Mouse (Mus musculus): ENCODE data around the gene Ifnlr1.
"Not testable (repeated sequence)": the region's sequence is repeated elsewhere in the genome, so short reads cannot be mapped to it uniquely, and the experiment has no call there.

Gene Ifnlr1

GRCm38 (mm10) chr4:135686568-135686953 is 474 bp downstream of the Ifnlr1 start:
- DNase-seq (ENCODE audit: low spot score): no peak

- DNase-seq (ENCODE audit: low spot score): no peak
Measured at GRCm38 (mm10) chr4:135689797-135690196, 3.7 kb downstream of the Ifnlr1 start.

- DNase-seq (ENCODE audit: low spot score): no peak
Measured at GRCm38 (mm10) chr4:135690241-135690640, 4.2 kb downstream of the Ifnlr1 start.

- DNase-seq (ENCODE audit: low spot score): no peak
Measured at GRCm38 (mm10) chr4:135692916-135693315, 6.8 kb downstream of the Ifnlr1 start.

DNA sequence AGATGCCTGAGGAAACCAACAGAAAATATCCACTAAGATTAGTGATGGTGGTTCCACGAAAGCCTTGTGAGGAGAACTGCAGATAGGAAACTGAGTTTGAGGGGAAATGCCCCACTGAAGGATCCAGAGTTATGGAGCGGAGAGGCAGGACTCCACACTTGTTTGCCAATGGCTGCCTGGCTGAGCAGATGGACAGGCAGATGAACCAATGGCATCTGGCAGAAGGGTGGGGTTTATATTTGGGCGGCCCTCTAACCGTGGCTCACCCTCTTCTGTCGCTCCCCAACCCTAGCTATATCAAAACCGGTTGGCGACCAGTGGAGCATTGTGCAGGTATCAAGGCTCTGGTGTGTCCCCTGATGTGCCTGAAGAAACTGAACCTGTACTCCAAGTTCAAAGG is 12.4 kb downstream of the Ifnlr1 start:
- DNase-seq (ENCODE audit: low spot score): no peak

- DNase-seq (ENCODE audit: low spot score): no peak
Measured at GRCm38 (mm10) chr4:135703497-135703896, 17.4 kb downstream of the Ifnlr1 start.

DNA sequence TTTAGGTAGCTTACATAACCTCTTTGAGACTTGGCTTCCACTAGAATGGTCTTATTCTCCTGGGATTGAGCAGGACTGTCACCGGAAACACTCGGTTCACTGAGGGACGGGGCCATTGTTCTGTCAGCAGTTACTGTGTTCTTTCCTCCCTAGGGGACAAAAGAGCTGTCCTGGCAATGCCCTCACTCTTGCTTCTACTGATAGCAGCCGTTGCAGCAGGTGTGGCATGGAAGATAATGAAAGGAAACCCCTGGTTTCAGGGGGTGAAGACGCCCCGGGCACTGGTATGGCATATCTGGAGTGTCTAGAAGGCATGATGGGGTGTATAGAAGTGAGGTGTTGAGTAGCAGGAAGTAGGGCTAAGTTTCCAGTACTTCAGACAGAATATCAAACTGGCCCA is 17.9 kb downstream of the Ifnlr1 start:
- no peak for DNase-seq (ENCODE audit: low spot score)

DNA sequence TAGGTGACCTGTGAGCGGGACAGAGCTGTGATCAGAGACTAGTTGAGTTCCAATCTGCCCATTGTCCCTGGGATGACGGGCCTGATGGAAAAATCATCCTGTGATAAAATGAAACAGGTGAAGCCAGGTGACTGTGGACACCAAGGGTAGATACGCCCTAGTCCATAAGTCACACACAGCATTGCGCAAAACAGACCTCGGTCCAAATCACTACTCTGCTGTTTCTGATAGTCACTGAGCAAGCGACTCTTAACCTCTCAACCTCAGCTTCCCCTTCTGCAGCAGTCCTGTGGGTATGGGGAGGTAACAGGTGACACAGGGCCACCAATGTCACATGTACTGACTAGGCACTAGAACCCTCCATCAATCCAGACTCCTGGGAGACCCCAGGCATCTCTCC is 20.0 kb downstream of the Ifnlr1 start:
- no peak for DNase-seq (ENCODE audit: low spot score)

DNA sequence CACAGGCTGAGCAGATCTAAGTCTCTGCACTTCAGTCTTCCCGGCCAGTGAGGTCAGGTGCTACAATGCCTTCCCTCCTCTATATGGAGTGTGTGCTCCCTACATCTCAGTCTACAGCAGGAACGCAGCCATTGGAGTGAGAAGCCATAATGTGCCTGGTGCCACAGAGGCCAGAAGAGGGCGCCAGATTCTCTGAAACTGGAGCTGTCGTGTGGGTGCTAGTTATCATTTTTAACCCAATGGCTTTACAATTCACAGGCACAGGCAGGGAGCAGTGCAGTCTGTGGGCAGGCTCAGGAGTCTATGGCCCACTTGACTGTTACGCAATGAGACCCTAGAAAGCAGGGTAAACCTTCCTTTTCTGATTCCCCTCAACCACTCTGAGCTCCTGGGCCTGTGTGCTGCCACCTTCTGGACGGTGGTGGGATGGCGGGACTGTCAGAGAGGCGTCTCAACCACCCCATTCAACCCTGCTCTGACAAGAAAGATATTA is 23.0 kb downstream of the Ifnlr1 start:
- DNase-seq (ENCODE audit: low spot score): peak; percentile 77

DNA sequence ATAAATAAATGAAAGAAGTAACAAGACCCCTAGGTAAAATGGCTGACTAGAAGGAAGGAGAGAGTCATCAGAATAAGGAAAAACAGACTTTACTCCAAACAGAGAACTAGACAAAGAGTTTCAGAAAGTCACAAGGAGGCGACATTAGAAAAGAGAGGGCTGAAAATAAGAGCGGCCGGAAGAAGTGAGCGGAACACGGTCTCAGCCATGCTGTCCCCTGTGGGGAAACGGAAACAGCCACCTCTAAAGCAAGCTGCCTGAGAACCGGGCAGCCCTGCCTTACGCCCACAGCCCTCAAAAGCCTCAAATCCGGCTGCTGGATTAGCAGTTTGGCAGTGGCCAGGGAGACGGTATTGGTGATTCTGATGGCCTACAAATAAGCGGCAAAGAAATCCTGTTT is 23.5 kb downstream of the Ifnlr1 start:
- no peak for DNase-seq (ENCODE audit: low spot score)

GRCm38 (mm10) chr4:135710392-135710791 is 24.3 kb downstream of the Ifnlr1 start:
- DNase-seq (ENCODE audit: low spot score): no peak

DNA sequence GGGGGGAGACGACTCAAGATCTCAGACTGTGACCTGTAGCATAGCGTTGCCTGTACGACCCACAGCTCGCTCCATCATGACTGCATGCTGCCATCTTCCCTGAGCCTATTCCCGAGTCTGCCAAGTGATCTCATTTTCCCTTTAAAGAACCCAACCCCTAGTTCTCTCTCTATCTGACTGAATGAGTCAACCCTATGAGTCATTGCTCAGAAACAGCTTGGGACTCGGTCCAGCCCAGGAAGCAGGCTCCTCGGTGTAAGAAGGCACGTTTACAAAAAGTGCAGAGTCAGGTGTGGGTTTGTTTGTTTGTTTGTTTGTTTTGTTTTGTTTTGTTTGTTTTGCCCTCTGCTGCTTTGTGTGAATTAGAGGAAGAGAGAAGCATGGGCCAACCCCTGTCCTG is 28.7 kb downstream of the Ifnlr1 start:
- DNase-seq (ENCODE audit: low spot score): peak; percentile 15

DNA sequence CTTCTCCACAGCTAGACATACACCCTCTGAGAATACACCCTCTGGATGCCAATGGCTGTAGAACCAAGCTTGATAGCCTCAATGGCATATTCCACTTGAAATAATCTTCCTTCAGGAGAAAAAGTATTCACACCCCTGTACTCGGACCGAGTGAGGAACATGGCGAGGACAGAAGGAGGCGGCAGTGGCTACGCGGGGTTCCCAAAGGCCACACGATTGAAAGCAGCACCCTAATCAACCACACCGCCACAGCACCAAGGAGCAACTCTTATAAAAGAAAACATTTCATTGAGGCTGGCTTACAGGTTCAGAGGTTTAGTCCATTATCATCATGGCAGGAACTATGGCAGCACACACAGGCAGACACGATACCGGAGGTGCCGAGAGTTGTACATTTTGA is 30.4 kb downstream of the Ifnlr1 start:
- DNase-seq (ENCODE audit: low spot score): not testable (repeated sequence)

DNA sequence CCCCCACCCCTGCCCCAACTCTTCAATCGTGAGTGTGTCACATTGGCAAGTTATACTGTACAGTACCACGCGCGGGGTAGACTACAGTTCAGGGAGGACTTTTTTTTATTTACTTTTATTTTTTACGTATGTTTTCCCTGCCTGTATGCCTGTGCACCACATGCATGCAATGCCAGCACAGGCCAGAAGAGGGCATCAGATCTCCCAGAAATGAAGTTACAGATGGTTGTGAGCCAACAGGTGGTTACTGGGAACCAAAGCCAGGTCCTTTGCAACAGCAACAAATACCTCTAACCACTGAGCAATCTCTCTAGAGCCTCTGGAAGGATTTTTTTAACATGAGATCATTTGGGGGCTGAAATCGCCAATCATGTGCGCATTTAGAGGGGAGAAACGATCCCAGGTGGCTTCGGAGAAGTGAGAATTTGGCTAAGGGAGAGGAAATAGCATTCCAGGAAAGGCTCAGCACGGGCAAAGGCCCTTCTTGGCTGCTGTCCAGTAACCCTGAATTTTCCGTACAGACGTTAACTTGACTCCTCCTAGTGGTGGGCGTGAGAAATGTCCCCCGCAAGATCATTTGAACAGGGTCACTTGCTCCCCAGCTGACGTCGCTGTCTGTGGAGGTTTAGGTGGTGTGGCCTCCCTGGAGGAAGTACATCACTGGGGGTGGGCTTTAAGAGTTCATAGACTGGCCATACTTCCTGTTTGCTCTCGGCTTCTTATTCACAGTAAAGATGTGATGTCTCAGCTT is 36.6 kb downstream of the Ifnlr1 start:
- DNase-seq (ENCODE audit: low spot score): no peak

DNA sequence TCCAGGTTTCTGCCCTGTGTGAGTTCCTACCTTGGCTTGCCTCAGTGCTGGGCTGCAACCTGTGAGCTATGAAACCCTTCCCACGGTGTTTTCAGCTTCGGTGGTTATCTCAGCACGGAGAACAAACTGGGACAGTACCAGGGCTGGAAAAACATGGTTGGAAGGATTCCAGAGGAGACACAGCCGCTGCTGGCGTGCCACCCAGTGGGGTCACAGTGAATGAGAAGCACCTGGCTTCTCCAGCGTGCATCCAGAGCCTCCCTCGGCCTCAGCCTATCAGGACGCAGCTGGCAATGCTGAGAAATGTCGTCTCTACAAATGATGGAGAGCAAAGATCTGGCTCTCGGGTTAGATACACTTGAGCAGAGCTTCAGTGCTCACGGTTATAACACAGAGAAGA is 40.3 kb downstream of the Ifnlr1 start:
- no peak for DNase-seq (ENCODE audit: low spot score)

DNA sequence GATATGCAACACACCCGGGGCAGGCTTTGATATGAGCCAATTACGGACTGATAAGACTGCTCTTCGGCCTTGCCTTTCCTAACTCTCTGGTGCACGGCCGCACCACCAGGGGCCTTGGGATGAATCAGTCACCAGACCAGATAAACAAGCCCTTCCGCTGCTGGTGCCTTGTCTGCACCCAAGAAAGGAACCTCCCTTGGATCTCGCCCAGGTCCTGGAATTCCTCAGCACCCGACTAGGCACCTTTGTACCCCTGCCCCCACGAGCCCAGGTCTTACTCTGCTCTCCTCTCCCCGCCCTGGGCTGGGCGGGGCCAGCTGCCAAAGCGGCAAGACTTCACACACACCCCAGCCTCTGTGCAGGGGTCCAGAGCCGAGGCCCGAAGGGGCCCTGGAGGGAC is 41.7 kb downstream of the Ifnlr1 start, which contains the start of gene Il22ra1:
Gene Il22ra1, plus strand, starts transcription at position 356 of the 400 bp plus-strand sequence.
- no peak for DNase-seq (ENCODE audit: low spot score)

DNA sequence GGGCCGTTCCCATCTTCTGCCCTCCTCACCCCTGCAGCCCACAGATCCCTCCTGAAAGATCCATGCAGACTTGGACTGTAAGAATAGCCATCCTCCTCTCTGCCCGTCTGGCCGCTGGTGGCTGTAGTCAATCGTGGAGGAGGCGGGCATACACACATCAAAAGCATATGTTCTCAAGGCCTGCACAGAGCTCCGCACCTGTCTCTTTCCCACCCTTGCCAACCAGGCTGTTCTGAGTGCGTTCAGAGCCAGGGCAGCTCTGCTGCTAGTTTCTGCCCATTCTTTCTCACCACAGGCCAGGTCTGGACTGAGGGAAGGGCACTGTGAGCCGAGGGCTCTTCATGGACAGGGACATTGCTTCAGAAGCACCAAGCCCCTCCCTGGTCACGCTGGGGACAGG is 44.1 kb downstream of the Ifnlr1 start:
- peak; percentile 36 for DNase-seq (ENCODE audit: low spot score)

GRCm38 (mm10) chr4:135730951-135731350 is 44.9 kb downstream of the Ifnlr1 start:
- DNase-seq (ENCODE audit: low spot score): no peak

GRCm38 (mm10) chr4:135733901-135734300 is 47.8 kb downstream of the Ifnlr1 start:
- peak; percentile 60 for DNase-seq (ENCODE audit: low spot score)

GRCm38 (mm10) chr4:135736903-135737302 is 50.8 kb downstream of the Ifnlr1 start:
- no peak for DNase-seq (ENCODE audit: low spot score)

DNA sequence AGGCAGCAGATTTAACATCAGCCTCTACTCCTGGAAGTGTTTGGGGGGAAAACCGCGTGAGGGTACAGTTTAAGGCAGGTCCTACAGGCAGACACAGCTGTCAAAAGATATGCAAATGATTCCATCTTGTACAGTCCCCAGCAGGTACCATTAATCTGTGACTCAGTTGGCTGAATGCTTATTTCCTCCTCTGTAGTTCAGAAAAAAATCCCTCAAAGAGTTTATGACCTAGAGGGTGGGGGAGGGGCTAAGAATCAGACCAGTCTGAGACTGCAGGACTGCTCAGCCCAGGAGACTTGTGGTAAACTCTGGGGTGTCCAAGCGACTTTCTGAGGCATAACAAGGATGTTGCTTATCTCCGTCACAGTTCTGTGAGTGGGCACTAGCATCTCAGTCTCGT is 52.1 kb downstream of the Ifnlr1 start:
- no peak for DNase-seq (ENCODE audit: low spot score)

- DNase-seq (ENCODE audit: low spot score): no peak
Measured at GRCm38 (mm10) chr4:135739148-135739547, 53.1 kb downstream of the Ifnlr1 start.

GRCm38 (mm10) chr4:135739672-135740071 is 53.6 kb downstream of the Ifnlr1 start:
- no peak for DNase-seq (ENCODE audit: low spot score)

GRCm38 (mm10) chr4:135743520-135743919 is 57.4 kb downstream of the Ifnlr1 start:
- DNase-seq (ENCODE audit: low spot score): no peak
